In the genomic region with DNA sequence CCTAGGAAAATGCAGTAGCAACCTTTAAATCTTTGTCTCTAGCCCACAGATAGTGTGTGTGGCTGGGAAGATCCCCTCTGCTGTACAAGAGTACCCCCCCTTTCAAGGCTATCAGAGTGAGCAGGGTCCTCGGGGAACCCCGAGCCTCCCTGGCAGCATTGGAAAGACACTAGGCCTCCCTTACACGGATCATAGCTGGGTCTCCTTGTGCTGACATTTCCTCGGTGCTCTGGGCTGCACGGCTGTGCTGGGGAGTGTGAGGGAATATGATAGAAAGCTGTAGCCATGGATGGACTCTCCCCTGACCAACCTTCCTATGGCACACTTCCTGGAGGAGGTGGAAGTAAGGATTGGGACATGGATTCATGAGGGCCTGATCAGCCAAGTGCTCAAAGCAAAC, we compare ENCODE assay signal across 25 mouse cellular contexts. TPM values are rescaled to one million over a fixed set of nuclear protein-coding genes. Genes with fewer than 3 reads are reported as not detected.
"Had no signal": no experiment of that assay in that cellular context is flagged by ENCODE, and none has a peak within 500 bp of the region (broad histone marks: within the 10 kb centered on the region; RNA-seq: fewer than 3 reads in every experiment).

No protein-coding gene starts in this region.

RNA-seq across cellular contexts. Expression of a gene that starts 27.4 kb away (rescaled TPM):
- polyA plus RNA-seq: limb, embryonic 10.5 days; limb, embryonic 11.5 days; limb, embryonic 12.5 days; limb, embryonic 13.5 days; lung, embryonic 14.5 days; macrophage; midbrain, embryonic 10.5 days; midbrain, embryonic 12.5 days; midbrain, embryonic 13.5 days; midbrain, embryonic 14.5 days; midbrain, embryonic 15.5 days; midbrain, embryonic 16.5 days; midbrain, postnatal 0 days; neural tube, embryonic 11.5 days; neural tube, embryonic 12.5 days had no signal

RNA-seq across cellular contexts. Expression of a gene that starts 50.6 kb away (rescaled TPM):
- polyA plus RNA-seq: limb, embryonic 10.5 days; limb, embryonic 11.5 days; limb, embryonic 12.5 days; limb, embryonic 13.5 days; limb, embryonic 14.5 days; limb, embryonic 15.5 days; liver, adult 2 months; liver, embryonic 14.5 days; liver, postnatal 0 days; lung, adult 2 months; lung, embryonic 14.5 days; lung, embryonic 15.5 days; lung, embryonic 16.5 days; lung, postnatal 0 days; macrophage; midbrain, embryonic 10.5 days; midbrain, embryonic 12.5 days; midbrain, embryonic 13.5 days; midbrain, embryonic 14.5 days; midbrain, embryonic 15.5 days; midbrain, embryonic 16.5 days; midbrain, postnatal 0 days; myocyte; neural tube, embryonic 11.5 days; neural tube, embryonic 12.5 days had no signal
